Mouse (Mus musculus) liver, adult 2 months (tissue): ENCODE results near the gene Dnah8.

Experiments used
- CTCF ChIP-seq: fragments of 200-500 bp; IDR thresholded peaks from 2 replicates; pipeline ENCODE4 v1.5.1; 2011; ENCODE audit warnings: low read depth, low read length, control low read depth
- POLR2A ChIP-seq: fragments of 200-500 bp; IDR thresholded peaks from 2 replicates; pipeline ENCODE4 v1.6.1; 2011; ENCODE audit warnings: low read length, control low read depth; ENCODE audit not compliant: insufficient read depth; ENCODE audit errors: extremely low read depth

DNA sequence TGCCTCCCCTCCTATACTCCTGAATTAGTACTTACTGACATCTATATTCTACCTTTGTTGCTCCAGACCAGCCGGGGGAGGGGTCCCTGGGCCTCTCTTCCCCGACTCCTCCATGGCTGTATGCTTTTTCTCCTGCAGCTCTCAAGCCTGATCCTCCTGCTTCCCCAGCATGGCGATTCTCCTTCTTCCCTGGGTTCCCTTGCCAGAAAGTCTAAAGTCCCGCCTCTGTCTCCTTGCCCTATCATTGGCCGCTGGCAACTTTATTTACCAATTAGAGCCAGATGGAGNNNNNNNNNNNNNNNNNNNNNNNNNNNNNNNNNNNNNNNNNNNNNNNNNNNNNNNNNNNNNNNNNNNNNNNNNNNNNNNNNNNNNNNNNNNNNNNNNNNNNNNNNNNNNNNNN lies 40.7 kb downstream of the Dnah8 start:
- TF ChIP-seq POLR2A (no peak), CTCF (no peak)
